Mouse (Mus musculus): Measurements from ENCODE around the gene Bahd1. TPM values are rescaled to one million over a fixed set of nuclear protein-coding genes. Genes with fewer than 3 reads are reported as not detected.

The Bahd1 gene
- polyA plus RNA-seq, 1 experiment, result 5.7 TPM

DNA sequence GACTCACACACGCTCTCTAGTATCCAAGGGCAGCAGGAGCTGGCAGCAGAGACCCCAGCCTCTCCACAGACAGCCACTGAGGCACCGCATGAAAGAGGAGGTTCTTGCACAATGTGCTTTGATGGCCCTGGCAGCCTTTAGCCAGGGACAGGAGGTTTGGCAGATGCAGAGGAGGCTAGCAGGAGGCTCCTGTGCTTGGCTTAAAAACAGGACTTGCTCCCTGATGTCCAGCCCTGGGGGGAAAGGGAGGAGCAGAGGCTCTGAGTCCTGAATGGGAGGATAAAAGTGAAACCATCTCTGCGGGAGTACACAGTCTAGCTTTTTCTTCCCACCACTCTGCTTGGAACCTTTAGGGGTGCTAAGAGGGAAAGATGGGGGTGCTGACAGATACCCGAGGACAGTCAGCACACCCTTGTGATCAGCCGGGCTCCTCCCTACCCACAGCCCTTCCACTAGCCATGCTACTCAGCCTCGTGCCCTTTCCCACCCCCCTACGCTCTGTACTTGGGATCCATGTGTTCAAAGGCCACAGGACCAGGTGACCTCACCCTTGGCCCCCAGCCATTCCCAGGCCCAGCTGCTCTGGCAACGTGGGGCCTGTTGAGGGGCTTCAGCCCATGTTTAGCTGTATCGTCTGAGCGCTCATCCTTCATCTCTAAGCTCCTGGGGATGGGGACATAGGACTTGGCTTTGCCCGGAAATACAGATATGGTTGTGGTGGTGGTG, 13.5 kb downstream of the Bahd1 start:
- peaks cover 31% of the 10 kb centered on the region for H3K36me3 ChIP-seq (ENCODE audit: control insufficient read depth)
- no peak overlapping the region for H3K4me3 ChIP-seq (replicated peaks)
- TF ChIP-seq GATA1 (IDR thresholded peaks at IDR 0.05; ENCODE audit: low read length) (no peak), TAL1 (IDR thresholded peaks at IDR 0.05; ENCODE audit: low read length) (no peak)
- no peaks in the 10 kb centered on the region for H3K9me3 ChIP-seq (ENCODE audit: control insufficient read depth, low read length)
- H3K27me3 ChIP-seq (ENCODE audit: control insufficient read depth), result no peaks in the 10 kb centered on the region
- peaks cover 36% of the 10 kb centered on the region for H3K4me1 ChIP-seq (ENCODE audit: control insufficient read depth)

- no peaks in the 10 kb centered on the region for H3K27me3 ChIP-seq (ENCODE audit: control insufficient read depth)
- no peak overlapping the region for H3K4me3 ChIP-seq (replicated peaks)
- TF ChIP-seq GATA1 (IDR thresholded peaks at IDR 0.05; ENCODE audit: low read length) (no peak), TAL1 (IDR thresholded peaks at IDR 0.05; ENCODE audit: low read length) (no peak)
- peaks cover 40% of the 10 kb centered on the region for H3K36me3 ChIP-seq (ENCODE audit: control insufficient read depth)
- peaks cover 34% of the 10 kb centered on the region for H3K4me1 ChIP-seq (ENCODE audit: control insufficient read depth)
- H3K9me3 ChIP-seq (ENCODE audit: control insufficient read depth, low read length), result no peaks in the 10 kb centered on the region
Measured at GRCm38 (mm10) chr2:118914685-118915084, 14.5 kb downstream of the Bahd1 start.

GRCm38 (mm10) chr2:118916436-118916835, 16.3 kb downstream of the Bahd1 start:
- TF ChIP-seq GATA1 (IDR thresholded peaks at IDR 0.05; ENCODE audit: low read length) (no peak), TAL1 (IDR thresholded peaks at IDR 0.05; ENCODE audit: low read length) (no peak)
- H3K36me3 ChIP-seq (ENCODE audit: control insufficient read depth), result peaks cover 57% of the 10 kb centered on the region
- peaks cover 25% of the 10 kb centered on the region for H3K4me1 ChIP-seq (ENCODE audit: control insufficient read depth)
- H3K9me3 ChIP-seq (ENCODE audit: control insufficient read depth, low read length), result no peaks in the 10 kb centered on the region
- no peaks in the 10 kb centered on the region for H3K27me3 ChIP-seq (ENCODE audit: control insufficient read depth)
- H3K4me3 ChIP-seq (replicated peaks), result no peak overlapping the region

GRCm38 (mm10) chr2:118918543-118918942, 18.4 kb downstream of the Bahd1 start:
- Histone ChIP-seq H3K27me3 (ENCODE audit: control insufficient read depth) (no peaks in the 10 kb centered on the region), H3K4me1 (ENCODE audit: control insufficient read depth) (peaks cover 14% of the 10 kb centered on the region), H3K4me3 (replicated peaks) (no peak overlapping the region), H3K36me3 (ENCODE audit: control insufficient read depth) (peaks cover 77% of the 10 kb centered on the region), H3K9me3 (ENCODE audit: control insufficient read depth, low read length) (no peaks in the 10 kb centered on the region)
- TF ChIP-seq TAL1 (IDR thresholded peaks at IDR 0.05; ENCODE audit: low read length) (no peak), GATA1 (IDR thresholded peaks at IDR 0.05; ENCODE audit: low read length) (no peak)

- peaks cover 86% of the 10 kb centered on the region for H3K36me3 ChIP-seq (ENCODE audit: control insufficient read depth)
Measured at GRCm38 (mm10) chr2:118920428-118920827, 20.3 kb downstream of the Bahd1 start.

GRCm38 (mm10) chr2:118925952-118926351, 25.8 kb downstream of the Bahd1 start:
- Histone ChIP-seq H3K4me1 (ENCODE audit: control insufficient read depth) (peaks cover 30% of the 10 kb centered on the region), H3K4me3 (replicated peaks) (peak overlapping the region; percentile 88), H3K36me3 (ENCODE audit: control insufficient read depth) (peaks cover 45% of the 10 kb centered on the region), H3K9me3 (ENCODE audit: control insufficient read depth, low read length) (no peaks in the 10 kb centered on the region), H3K27me3 (ENCODE audit: control insufficient read depth) (no peaks in the 10 kb centered on the region)
- no peak for TF ChIP-seq GATA1 (IDR thresholded peaks at IDR 0.05; ENCODE audit: low read length)
- TF ChIP-seq TAL1 (IDR thresholded peaks at IDR 0.05; ENCODE audit: low read length), result no peak

More at GRCm38 (mm10) chr2:118920428-118920827, 20.3 kb downstream of the Bahd1 start:
- H3K4me3 ChIP-seq (replicated peaks), result no peak overlapping the region
- no peaks in the 10 kb centered on the region for H3K9me3 ChIP-seq (ENCODE audit: control insufficient read depth, low read length)
- no peak for TF ChIP-seq TAL1 (IDR thresholded peaks at IDR 0.05; ENCODE audit: low read length)
- no peak for TF ChIP-seq GATA1 (IDR thresholded peaks at IDR 0.05; ENCODE audit: low read length)
- H3K27me3 ChIP-seq (ENCODE audit: control insufficient read depth), result no peaks in the 10 kb centered on the region
- peaks cover 5% of the 10 kb centered on the region for H3K4me1 ChIP-seq (ENCODE audit: control insufficient read depth)

DNA sequence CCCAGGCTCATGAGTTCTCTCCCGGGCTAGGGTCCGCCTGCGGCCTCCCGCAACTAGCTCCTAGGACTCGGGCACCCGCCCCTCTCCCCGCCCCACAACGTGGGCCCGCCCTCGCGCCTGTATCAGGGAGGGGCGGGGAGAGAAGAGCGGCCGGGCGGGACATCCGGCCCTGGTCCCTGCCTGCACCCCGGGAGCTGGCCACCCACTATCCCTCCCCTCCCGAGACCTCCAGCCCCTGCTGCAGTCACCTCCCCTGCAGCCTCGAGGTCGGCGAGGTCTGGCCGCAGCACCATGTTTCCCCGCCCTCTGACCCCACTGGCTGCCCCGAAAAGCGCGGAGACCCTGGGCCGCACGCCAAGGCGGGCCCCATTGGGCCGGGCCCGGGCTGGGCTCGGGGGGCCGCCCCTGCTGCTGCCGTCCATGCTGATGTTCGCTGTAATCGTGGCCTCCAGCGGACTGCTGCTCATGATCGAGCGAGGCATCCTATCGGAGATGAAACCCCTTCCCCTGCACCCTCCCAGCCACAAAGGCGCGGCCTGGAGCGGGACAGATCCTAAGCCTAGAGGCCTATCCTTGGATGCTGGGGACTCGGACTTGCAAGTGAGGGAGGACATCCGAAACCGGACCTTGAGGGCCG, 26.3 kb downstream of the Bahd1 start, which contains the start of gene Chst14:
Gene Chst14 (plus strand): TSS at position 136 of the 637 bp plus-strand sequence.
- peaks cover 30% of the 10 kb centered on the region for H3K4me1 ChIP-seq (ENCODE audit: control insufficient read depth)

DNA sequence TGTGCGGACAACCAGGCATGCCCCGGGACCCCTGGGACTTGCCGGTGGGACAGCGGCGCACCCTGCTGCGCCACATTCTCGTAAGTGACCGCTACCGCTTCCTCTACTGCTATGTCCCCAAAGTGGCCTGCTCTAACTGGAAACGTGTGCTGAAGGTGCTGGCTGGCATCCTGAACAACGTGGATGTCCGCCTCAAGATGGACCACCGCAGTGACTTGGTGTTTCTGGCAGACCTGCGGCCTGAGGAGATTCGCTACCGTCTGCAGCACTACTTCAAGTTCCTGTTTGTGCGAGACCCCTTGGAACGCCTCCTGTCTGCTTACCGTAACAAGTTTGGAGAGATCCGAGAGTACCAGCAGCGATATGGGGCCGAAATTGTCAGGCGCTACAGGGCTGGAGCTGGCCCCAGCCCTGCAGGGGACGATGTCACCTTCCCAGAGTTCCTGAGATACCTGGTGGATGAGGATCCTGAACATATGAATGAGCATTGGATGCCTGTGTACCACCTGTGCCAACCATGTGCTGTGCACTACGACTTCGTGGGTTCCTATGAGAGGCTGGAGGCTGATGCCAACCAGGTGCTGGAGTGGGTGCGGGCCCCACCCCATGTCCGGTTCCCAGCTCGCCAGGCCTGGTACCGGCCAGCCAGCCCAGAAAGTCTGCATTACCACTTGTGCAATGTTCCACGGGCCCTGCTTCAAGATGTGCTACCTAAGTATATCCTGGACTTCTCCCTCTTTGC, 27.0 kb downstream of the Bahd1 start:
- Histone ChIP-seq H3K9me3 (ENCODE audit: control insufficient read depth, low read length) (no peaks in the 10 kb centered on the region), H3K27me3 (ENCODE audit: control insufficient read depth) (no peaks in the 10 kb centered on the region), H3K36me3 (ENCODE audit: control insufficient read depth) (peaks cover 34% of the 10 kb centered on the region), H3K4me1 (ENCODE audit: control insufficient read depth) (peaks cover 30% of the 10 kb centered on the region), H3K4me3 (replicated peaks) (peak overlapping the region; percentile 88)
- TF ChIP-seq GATA1 (IDR thresholded peaks at IDR 0.05; ENCODE audit: low read length), result no peak
- TF ChIP-seq TAL1 (IDR thresholded peaks at IDR 0.05; ENCODE audit: low read length), result no peak

More for the DNA sequence above, 26.3 kb downstream of the Bahd1 start, which contains the start of gene Chst14:
- Histone ChIP-seq H3K9me3 (ENCODE audit: control insufficient read depth, low read length) (no peaks in the 10 kb centered on the region), H3K36me3 (ENCODE audit: control insufficient read depth) (peaks cover 40% of the 10 kb centered on the region), H3K27me3 (ENCODE audit: control insufficient read depth) (no peaks in the 10 kb centered on the region), H3K4me3 (replicated peaks) (peak within 1 kb of the TSS; percentile 88)
- TF ChIP-seq TAL1 (IDR thresholded peaks at IDR 0.05; ENCODE audit: low read length) (no peak), GATA1 (IDR thresholded peaks at IDR 0.05; ENCODE audit: low read length) (no peak)

GRCm38 (mm10) chr2:118941341-118941740, 41.2 kb downstream of the Bahd1 start:
- no peak overlapping the region for H3K4me3 ChIP-seq (replicated peaks)
- H3K4me1 ChIP-seq (ENCODE audit: control insufficient read depth), result peaks cover 12% of the 10 kb centered on the region
- peaks cover 8% of the 10 kb centered on the region; the same call in 1 of the 2 replicates for H3K27me3 ChIP-seq (ENCODE audit: control insufficient read depth)

More at GRCm38 (mm10) chr2:118941341-118941740, 41.2 kb downstream of the Bahd1 start:
- Histone ChIP-seq H3K36me3 (ENCODE audit: control insufficient read depth) (no peaks in the 10 kb centered on the region), H3K9me3 (ENCODE audit: control insufficient read depth, low read length) (peaks cover 9% of the 10 kb centered on the region)
- TF ChIP-seq GATA1 (IDR thresholded peaks at IDR 0.05; ENCODE audit: low read length), result no peak
- no peak for TF ChIP-seq TAL1 (IDR thresholded peaks at IDR 0.05; ENCODE audit: low read length)

All from erythroblast, embryonic 14.5 days (primary cell).